Mouse (Mus musculus) brain, embryonic 14.5 days (tissue): ENCODE data around the gene Ppia. TPM values are rescaled to one million over a fixed set of nuclear protein-coding genes. Genes with fewer than 3 reads are reported as not detected.

ENCODE experiments used
- DNase-seq: peaks from one replicate; pipeline ENCODE4 v3.0.0-alpha.2; 2011; ENCODE audit warnings: low read depth
- CTCF ChIP-seq: fragments of 200-500 bp; IDR thresholded peaks from 2 replicates; pipeline ENCODE4 v1.5.1; 2012; ENCODE audit warnings: inconsistent platforms, mild to moderate bottlenecking, moderate library complexity, borderline replicate concordance; ENCODE audit not compliant: insufficient read depth, insufficient read length; ENCODE audit errors: extremely low read depth
- POLR2A ChIP-seq: fragments of 200-500 bp; IDR thresholded peaks from 2 replicates; pipeline ENCODE4 v1.6.1; 2012; ENCODE audit warnings: mild to moderate bottlenecking, inconsistent platforms, borderline replicate concordance; ENCODE audit not compliant: poor library complexity, insufficient read depth, insufficient read length, severe bottlenecking; ENCODE audit errors: extremely low read depth
- polyA plus RNA-seq: library from polyadenylated mRNA; depleted of rRNA; stranded (reverse); fragments of >200 nt; gene quantifications from 2 replicates; pipeline ENCODE4 v1.2.3, GENCODE M21; 2012

Gene Ppia
- polyA plus RNA-seq, 1 experiment = 2,174 TPM

DNA sequence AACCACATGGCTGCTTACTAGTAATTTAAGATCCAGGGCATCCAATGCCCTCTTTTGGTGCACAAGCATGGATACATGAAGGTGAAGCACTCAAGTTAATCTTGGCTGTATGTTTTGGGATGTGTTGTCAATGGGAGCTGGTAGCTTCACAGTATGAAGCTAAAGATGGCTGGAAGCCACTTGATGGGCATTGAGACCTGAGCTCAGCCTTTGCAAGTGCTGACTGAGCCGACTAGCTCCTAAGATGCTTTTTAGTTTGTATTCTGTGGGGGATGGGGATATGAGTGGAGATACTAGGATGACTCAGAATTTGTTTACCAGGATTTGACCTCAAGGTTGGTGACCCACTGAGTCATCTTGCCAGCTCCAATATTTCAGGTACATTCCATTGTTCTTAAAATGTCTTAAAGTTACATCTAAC lies 5.0 kb downstream of the Ppia start:
- no peak for DNase-seq
- TF ChIP-seq CTCF (no peak), POLR2A (no peak)

DNA sequence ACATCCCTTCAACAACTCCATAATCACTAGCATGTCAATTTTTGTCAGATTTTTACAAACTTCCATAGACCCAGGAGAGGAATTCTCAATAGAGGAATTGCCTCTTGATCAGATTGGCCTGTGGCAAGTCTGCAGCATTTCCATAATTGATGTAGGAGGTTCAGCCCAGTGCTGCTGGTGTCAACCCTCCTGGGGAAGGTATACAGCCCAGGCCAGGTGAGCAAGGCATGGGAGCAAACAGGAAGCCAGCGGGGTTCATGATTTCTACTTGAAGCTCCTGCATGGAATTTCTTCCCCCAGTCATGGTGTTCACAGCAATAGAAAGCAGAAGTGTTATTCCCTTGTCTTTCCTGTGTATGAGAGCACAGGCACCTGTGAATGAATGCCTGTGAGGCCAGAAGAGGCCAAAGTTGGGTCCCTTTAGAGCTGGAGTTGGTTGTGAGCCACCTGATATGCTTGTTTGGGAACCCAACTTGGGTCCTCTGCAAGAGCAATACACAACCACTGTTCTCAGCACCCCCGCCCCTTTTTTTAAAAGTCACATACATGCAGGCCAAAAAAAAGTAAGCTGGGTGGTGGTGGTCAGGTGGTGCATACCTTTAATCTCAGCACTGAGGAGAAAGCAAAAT lies 5.6 kb downstream of the Ppia start:
- DNase-seq = no peak
- no peak for TF ChIP-seq CTCF
- no peak for TF ChIP-seq POLR2A

DNA sequence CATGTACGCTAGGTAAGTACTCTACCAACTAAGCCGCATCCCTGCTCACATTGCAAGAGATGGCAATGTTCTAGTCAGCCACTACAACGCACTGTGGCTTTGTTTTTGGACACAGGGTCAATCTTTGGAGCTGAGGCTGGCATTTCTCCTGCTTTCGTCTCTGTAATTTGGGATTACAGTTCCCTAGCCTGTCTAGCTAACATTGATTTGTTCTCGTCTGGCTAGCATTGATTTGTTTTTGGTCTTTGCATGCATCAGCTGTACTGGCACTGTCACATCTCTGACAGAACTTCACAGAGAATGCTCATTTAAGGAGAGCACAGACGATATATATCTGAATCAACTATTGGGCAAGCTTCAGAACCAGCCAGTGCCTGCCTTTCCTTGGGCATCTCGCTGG lies 14.9 kb downstream of the Ppia start:
- TF ChIP-seq CTCF = no peak
- no peak for DNase-seq

DNA sequence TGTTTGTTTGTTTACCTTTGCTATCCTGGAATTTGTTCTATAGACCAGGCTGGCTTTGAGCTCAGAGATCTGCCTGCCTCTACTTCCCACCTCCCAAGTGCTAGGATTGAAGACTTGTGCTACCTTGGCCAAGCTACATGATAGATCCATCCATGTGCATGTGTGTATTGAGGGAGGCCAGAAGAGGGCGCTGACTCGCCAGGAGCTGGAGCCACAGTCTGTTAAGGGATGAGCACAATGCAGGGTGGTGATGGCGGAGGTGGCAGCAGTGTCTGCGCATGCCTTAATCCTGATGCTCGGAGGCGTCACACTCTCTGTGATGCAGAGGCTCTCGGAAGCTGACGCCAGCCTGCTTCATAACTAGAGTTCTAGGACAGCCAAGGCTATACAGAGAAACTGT lies 21.2 kb downstream of the Ppia start:
- TF ChIP-seq CTCF = peak; percentile 59; the same call in 1 of the 2 replicates
- TF ChIP-seq POLR2A = no peak
- DNase-seq = peak; percentile 48

DNA sequence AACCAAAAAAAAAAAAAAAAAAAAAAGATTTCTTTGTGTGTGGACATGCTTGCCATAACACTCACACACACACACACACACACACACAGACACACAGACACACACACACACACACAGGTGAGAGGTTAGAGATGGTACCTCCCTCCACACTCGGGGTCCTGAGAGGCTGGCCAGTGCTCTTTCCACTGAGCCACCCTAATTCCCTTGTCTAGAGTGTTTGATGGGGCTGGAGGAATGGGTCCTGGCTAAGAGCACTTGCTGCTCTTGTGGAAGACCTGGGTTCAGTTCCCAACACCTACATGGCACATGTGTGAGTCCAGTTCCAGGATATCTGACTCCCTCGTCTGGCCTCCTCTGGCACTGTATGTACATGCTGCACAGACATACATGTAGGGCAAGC lies 22.4 kb downstream of the Ppia start:
- TF ChIP-seq CTCF = no peak
- TF ChIP-seq POLR2A = no peak
- DNase-seq = no peak

DNA sequence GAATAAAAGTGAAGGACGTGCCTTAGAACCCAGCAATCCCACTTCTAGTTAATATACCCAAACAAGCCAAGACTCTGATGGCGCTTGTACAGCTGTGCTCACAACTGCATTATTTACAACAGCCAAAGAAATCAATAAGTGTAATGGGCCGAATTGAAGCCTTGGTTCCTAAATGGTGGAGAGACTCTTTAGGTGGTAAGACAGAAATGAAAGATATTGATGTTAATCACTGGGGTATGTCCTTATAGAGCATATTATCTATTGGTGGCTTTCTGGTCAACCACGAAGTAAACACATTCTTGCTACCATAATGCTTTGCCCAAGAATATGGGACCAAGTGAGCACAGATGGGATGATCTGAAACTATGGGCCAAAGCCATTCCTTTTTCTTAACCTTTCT lies 24.9 kb downstream of the Ppia start:
- no peak for DNase-seq
- TF ChIP-seq POLR2A (no peak), CTCF (no peak)

DNA sequence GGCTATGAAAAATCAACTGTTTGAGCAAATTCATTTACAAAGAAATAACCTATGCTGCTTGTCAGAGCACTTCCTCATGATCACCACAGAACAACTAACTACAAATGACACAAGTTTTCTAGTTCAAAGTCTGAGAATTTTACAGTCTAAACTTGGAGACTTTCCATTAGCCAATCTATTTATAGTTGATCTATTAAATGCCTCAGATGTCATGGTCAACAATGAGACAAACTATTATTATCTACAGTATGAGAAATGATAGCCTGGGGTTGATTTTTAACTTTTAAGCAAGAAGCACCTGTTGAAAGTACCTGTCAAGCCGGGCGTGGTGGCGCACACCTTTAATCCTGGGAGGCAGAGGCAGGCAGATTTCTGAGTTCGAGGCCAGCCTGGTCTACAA lies 27.3 kb downstream of the Ppia start:
- TF ChIP-seq CTCF (no peak), POLR2A (no peak)
- no peak for DNase-seq

DNA sequence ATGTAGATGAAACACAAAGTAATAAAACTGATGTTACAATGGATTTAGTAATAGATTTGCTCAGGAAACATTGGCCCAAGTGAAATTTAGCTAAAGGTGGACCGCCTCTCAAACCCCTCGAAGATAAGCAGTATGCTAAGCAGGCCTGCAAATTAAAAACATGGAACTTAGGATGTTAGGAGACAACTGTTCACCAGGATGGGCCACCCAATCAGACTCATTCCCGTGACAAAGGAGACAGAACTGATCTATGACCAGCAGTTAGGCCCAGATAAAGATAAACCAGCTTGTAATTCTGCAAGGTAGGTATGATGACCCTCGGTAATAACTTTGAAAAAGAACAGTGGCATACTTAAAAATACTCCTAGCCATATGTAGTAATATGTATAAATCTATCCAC lies 27.9 kb downstream of the Ppia start:
- no peak for TF ChIP-seq CTCF
- TF ChIP-seq POLR2A = no peak
- DNase-seq = peak; percentile 10

DNA sequence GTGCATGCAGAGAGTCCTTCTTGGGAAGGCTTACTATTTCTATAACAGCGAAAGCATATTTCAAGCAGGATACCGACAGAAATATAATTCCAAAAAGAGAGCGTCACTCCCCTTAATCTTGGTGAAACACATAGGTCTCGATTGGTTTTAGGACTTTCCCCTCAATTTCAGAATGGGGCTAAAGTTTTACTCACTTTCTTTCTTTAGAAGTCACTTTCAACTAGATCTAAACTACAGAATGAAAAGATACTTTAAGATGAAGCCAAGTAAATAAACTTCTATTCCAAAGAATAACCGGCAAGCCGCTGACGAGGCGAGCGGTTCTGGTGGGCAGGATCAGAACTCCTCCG lies 28.5 kb downstream of the Ppia start:
- DNase-seq = no peak
- TF ChIP-seq POLR2A (no peak), CTCF (no peak)

DNA sequence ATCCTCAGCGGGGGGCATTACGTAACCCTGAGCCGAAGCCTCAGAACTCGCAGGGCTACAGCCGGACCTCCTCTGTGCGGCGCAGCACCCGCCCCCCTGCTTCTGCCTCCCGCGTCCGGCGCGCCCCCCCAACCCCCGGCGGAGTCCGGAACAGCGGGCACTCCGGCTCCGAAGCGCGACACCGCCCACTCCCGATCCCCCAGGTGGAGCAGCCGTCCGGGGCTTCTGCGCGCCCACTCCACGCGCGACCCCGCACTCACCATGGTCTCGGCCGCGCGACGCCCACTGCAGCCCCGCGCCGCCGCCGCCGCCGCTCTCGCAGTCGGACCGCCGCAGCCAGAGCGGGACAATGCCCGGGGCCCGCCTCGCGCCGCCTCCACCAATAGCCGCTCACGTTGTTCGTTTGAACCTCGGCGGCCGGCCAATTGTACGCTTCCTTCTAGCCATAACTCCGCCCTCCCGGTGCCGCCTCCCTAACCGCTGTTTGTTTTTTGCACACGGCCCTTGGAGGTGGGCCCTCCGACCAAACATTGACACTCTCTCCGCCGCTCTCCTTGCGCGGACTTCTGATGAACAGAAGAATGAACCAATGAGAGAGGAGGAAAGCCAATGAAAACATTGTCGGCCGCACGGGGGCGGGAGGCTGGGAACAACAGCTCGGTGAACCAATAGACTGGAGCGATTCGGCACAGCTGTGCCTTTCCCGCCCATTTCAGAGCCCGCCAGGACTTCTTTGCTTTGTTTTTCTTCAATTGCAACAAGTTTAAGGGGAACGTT lies 29.0 kb downstream of the Ppia start, which contains the start of gene H2afv:
Gene H2afv (minus strand): TSS at position 367 of the 777 bp plus-strand sequence.
- peak; percentile 100 for DNase-seq
- peak; percentile 89 for TF ChIP-seq POLR2A
- peak; percentile 21; the same call in 1 of the 2 replicates for TF ChIP-seq CTCF

DNA sequence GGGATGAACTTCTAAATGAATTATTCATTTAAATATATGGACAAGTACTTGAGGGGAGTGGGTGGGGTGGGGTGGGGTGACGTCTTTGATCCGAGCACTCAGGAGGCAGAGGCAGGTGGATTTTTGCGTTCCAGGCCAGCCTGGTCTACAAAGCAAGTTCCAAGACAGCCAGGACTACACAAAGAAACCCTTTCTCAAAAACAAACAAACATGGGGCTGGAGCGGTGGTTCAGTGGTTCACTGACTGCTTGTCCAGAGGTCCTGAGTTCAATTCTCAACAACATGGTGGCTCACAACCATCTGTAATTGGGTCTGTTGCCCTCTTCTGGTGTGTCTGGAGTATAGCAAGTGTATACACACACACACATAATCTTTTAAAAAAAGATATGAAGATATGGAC lies 30.2 kb downstream of the Ppia start:
- no peak for DNase-seq
- no peak for TF ChIP-seq POLR2A
- TF ChIP-seq CTCF = no peak

DNA sequence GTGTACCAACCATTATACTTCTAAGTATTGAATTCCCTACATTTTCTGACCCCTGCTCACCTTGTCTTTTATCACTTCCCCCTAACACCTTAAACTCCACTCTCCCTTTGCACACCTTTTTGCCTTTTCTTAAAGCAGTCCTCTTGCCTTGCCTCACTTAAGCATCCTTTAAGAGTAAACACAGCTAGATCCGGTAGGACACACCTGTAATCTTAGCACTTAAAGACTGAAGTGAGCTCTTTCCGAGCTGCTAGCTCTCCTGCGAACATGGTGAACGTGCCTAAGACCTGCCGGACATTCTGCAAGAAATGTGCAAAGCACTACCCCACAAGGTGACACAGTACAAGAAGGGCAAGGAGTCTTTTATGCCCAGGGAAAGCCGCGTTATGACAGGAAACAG lies 30.7 kb downstream of the Ppia start:
- TF ChIP-seq CTCF (no peak), POLR2A (no peak)
- DNase-seq = no peak
